Mouse (Mus musculus) T-helper 2 cell (primary cell): ENCODE data around the gene Utrn.

Experiments used
- in situ Hi-C: fragments of 300-600 bp; cut with MboI, MseI; formaldehyde crosslinking; loops from one replicate; pipeline ENCODE4 v1.15.1; 2025; ENCODE audit warnings: high pct_unique_total_duplicates

The Utrn gene

GRCm38 (mm10) chr10:12700576-12700975, 168.6 kb downstream of the Utrn start:
- in situ Hi-C loops = no loop called here

GRCm38 (mm10) chr10:12697902-12698301, 171.3 kb downstream of the Utrn start:
- in situ Hi-C loops = no loop called here

GRCm38 (mm10) chr10:12696704-12697103, 172.5 kb downstream of the Utrn start:
- in situ Hi-C loops = no loop called here

- in situ Hi-C loops = loop anchor here (5.0 kb wide), 1 partner anchor 298 kb away; no protein-coding TSS in a partner anchor
Observed at GRCm38 (mm10) chr10:12694774-12695173, 174.4 kb downstream of the Utrn start.

- in situ Hi-C loops = loop anchor here (5.0 kb wide), 1 partner anchor 302 kb away; no protein-coding TSS in a partner anchor
Observed at GRCm38 (mm10) chr10:12690601-12691000, 178.6 kb downstream of the Utrn start.

GRCm38 (mm10) chr10:12685683-12686082, 183.5 kb downstream of the Utrn start:
- in situ Hi-C loops = no loop called here

GRCm38 (mm10) chr10:12684018-12684417, 185.1 kb downstream of the Utrn start:
- in situ Hi-C loops = no loop called here

GRCm38 (mm10) chr10:12673309-12673708, 195.9 kb downstream of the Utrn start:
- in situ Hi-C loops = no loop called here

GRCm38 (mm10) chr10:12671608-12672007, 197.6 kb downstream of the Utrn start:
- in situ Hi-C loops = no loop called here

GRCm38 (mm10) chr10:12662035-12662434, 207.1 kb downstream of the Utrn start:
- in situ Hi-C loops = no loop called here

GRCm38 (mm10) chr10:12658023-12658744, 211.0 kb downstream of the Utrn start:
- in situ Hi-C loops = no loop called here

GRCm38 (mm10) chr10:12652988-12653387, 216.2 kb downstream of the Utrn start:
- in situ Hi-C loops = no loop called here

GRCm38 (mm10) chr10:12646119-12646518, 223.0 kb downstream of the Utrn start:
- in situ Hi-C loops = no loop called here

GRCm38 (mm10) chr10:12643336-12643735, 225.8 kb downstream of the Utrn start:
- in situ Hi-C loops = no loop called here

- in situ Hi-C loops = no loop called here
Observed at GRCm38 (mm10) chr10:12639638-12640037, 229.5 kb downstream of the Utrn start.

- in situ Hi-C loops = no loop called here
Observed at GRCm38 (mm10) chr10:12633965-12634364, 235.2 kb downstream of the Utrn start.

GRCm38 (mm10) chr10:12630933-12631332, 238.2 kb downstream of the Utrn start:
- in situ Hi-C loops = no loop called here

GRCm38 (mm10) chr10:12618397-12618796, 250.8 kb downstream of the Utrn start:
- in situ Hi-C loops = loop anchor here (25.0 kb wide), 1 partner anchor 606 kb away; no protein-coding TSS in a partner anchor

GRCm38 (mm10) chr10:12615723-12616122, 253.4 kb downstream of the Utrn start:
- in situ Hi-C loops = loop anchor here (25.0 kb wide), 1 partner anchor 603 kb away; no protein-coding TSS in a partner anchor

GRCm38 (mm10) chr10:12614465-12615199, 254.5 kb downstream of the Utrn start:
- in situ Hi-C loops = loop anchor here (25.0 kb wide), 1 partner anchor 602 kb away; no protein-coding TSS in a partner anchor

GRCm38 (mm10) chr10:12612235-12612863, 256.8 kb downstream of the Utrn start:
- in situ Hi-C loops = loop anchor here (25.0 kb wide), 1 partner anchor 600 kb away; no protein-coding TSS in a partner anchor

GRCm38 (mm10) chr10:12609896-12610295, 259.3 kb downstream of the Utrn start:
- in situ Hi-C loops = loop anchor here (25.0 kb wide), 1 partner anchor 598 kb away; no protein-coding TSS in a partner anchor
